Mouse (Mus musculus): ENCODE results near the gene Srrm2. TPM values are rescaled to one million over a fixed set of nuclear protein-coding genes. Genes with fewer than 3 reads are reported as not detected.

Gene Srrm2
- polyA plus RNA-seq, 1 experiment = 286 TPM

DNA sequence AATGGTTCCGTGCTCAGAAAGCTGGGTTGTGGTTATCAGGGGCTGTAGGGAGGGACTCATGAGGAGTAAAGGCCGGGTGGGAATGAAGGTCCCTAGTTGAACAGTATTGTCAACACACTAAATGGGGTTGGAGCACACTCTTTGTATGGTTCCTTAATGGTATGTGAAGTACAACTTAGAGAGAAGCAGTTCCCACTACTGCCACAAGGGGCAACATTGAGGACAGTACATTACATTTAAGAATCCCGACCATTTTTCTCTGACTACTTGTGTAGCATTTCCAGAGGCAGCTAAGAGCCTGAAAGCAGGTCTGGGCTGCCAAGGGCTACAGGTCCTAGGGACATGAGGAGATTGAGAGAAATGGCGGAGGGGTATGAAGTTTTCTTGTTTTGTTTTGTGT is 50.8 kb downstream of the Srrm2 start:
- Histone ChIP-seq H3K27ac (ENCODE audit: control insufficient read depth, insufficient read depth, low read depth, low read length) (no peak overlapping the region), H3K4me3 (ENCODE audit: control insufficient read depth, low read depth, low read length) (no peak overlapping the region), H3K36me3 (ENCODE audit: control insufficient read depth, insufficient read depth, low read length) (no peaks in the 10 kb centered on the region), H3K27me3 (ENCODE audit: control insufficient read depth, insufficient read depth, low read length) (no peaks in the 10 kb centered on the region), H3K4me1 (ENCODE audit: control insufficient read depth, insufficient read depth, low read length) (peaks cover 14% of the 10 kb centered on the region)
- peak; percentile 60; the same call in 1 of the 2 replicates for TF ChIP-seq CTCF (IDR thresholded peaks at IDR 0.05; ENCODE audit: control insufficient read depth, insufficient read depth, insufficient replicate concordance, low read depth, low read length)
- no peak for TF ChIP-seq POLR2A (IDR thresholded peaks at IDR 0.05; ENCODE audit: control insufficient read depth, low read depth, low read length)

- Histone ChIP-seq H3K27ac (ENCODE audit: control insufficient read depth, insufficient read depth, low read depth, low read length) (peak overlapping the region; percentile 16; the same call in 1 of the 2 replicates), H3K4me1 (ENCODE audit: control insufficient read depth, insufficient read depth, low read length) (peaks cover 14% of the 10 kb centered on the region), H3K4me3 (ENCODE audit: control insufficient read depth, low read depth, low read length) (peak overlapping the region; percentile 88), H3K36me3 (ENCODE audit: control insufficient read depth, insufficient read depth, low read length) (no peaks in the 10 kb centered on the region), H3K27me3 (ENCODE audit: control insufficient read depth, insufficient read depth, low read length) (no peaks in the 10 kb centered on the region)
- TF ChIP-seq POLR2A (IDR thresholded peaks at IDR 0.05; ENCODE audit: control insufficient read depth, low read depth, low read length) (no peak), CTCF (IDR thresholded peaks at IDR 0.05; ENCODE audit: control insufficient read depth, insufficient read depth, insufficient replicate concordance, low read depth, low read length) (peak; percentile 35; the same call in 1 of the 2 replicates)
These were observed 52.9 kb downstream of the Srrm2 start for GRCm38 (mm10) chr17:23843141-23843811.

- H3K36me3 ChIP-seq (ENCODE audit: control insufficient read depth, insufficient read depth, low read length) = no peaks in the 10 kb centered on the region
- peak within 1 kb of the TSS; percentile 88 for H3K4me3 ChIP-seq (ENCODE audit: control insufficient read depth, low read depth, low read length)
- H3K27me3 ChIP-seq (ENCODE audit: control insufficient read depth, insufficient read depth, low read length) = no peaks in the 10 kb centered on the region
- peak within 1 kb of the TSS; percentile 16; the same call in 1 of the 2 replicates for H3K27ac ChIP-seq (ENCODE audit: control insufficient read depth, insufficient read depth, low read depth, low read length)
- TF ChIP-seq POLR2A (IDR thresholded peaks at IDR 0.05; ENCODE audit: control insufficient read depth, low read depth, low read length) (no peak), CTCF (IDR thresholded peaks at IDR 0.05; ENCODE audit: control insufficient read depth, insufficient read depth, insufficient replicate concordance, low read depth, low read length) (peak; percentile 90)
- H3K4me1 ChIP-seq (ENCODE audit: control insufficient read depth, insufficient read depth, low read length) = peaks cover 14% of the 10 kb centered on the region
These were observed 53.5 kb downstream of the Srrm2 start, which contains the start of the genes Prss32 and Prss41 for GRCm38 (mm10) chr17:23843812-23844273. Prss32 (plus strand) TSS chr17:23843855. Prss41 (minus strand) TSS chr17:23844172.

- H3K4me3 ChIP-seq (ENCODE audit: control insufficient read depth, low read depth, low read length) = no peak overlapping the region
- TF ChIP-seq CTCF (IDR thresholded peaks at IDR 0.05; ENCODE audit: control insufficient read depth, insufficient read depth, insufficient replicate concordance, low read depth, low read length) (no peak), POLR2A (IDR thresholded peaks at IDR 0.05; ENCODE audit: control insufficient read depth, low read depth, low read length) (no peak)
- no peaks in the 10 kb centered on the region for H3K27me3 ChIP-seq (ENCODE audit: control insufficient read depth, insufficient read depth, low read length)
- no peaks in the 10 kb centered on the region for H3K36me3 ChIP-seq (ENCODE audit: control insufficient read depth, insufficient read depth, low read length)
- H3K27ac ChIP-seq (ENCODE audit: control insufficient read depth, insufficient read depth, low read depth, low read length) = no peak overlapping the region
- no peaks in the 10 kb centered on the region for H3K4me1 ChIP-seq (ENCODE audit: control insufficient read depth, insufficient read depth, low read length)
These were observed 59.7 kb downstream of the Srrm2 start for GRCm38 (mm10) chr17:23850028-23850427.

GRCm38 (mm10) chr17:23850853-23851749 is 60.8 kb downstream of the Srrm2 start:
- TF ChIP-seq POLR2A (IDR thresholded peaks at IDR 0.05; ENCODE audit: control insufficient read depth, low read depth, low read length) (no peak), CTCF (IDR thresholded peaks at IDR 0.05; ENCODE audit: control insufficient read depth, insufficient read depth, insufficient replicate concordance, low read depth, low read length) (peak; percentile 45; the same call in 1 of the 2 replicates)
- Histone ChIP-seq H3K27ac (ENCODE audit: control insufficient read depth, insufficient read depth, low read depth, low read length) (no peak overlapping the region), H3K36me3 (ENCODE audit: control insufficient read depth, insufficient read depth, low read length) (no peaks in the 10 kb centered on the region), H3K4me1 (ENCODE audit: control insufficient read depth, insufficient read depth, low read length) (no peaks in the 10 kb centered on the region), H3K4me3 (ENCODE audit: control insufficient read depth, low read depth, low read length) (no peak overlapping the region), H3K27me3 (ENCODE audit: control insufficient read depth, insufficient read depth, low read length) (no peaks in the 10 kb centered on the region)

GRCm38 (mm10) chr17:23853292-23853691 is 63.0 kb downstream of the Srrm2 start:
- no peaks in the 10 kb centered on the region for H3K4me1 ChIP-seq (ENCODE audit: control insufficient read depth, insufficient read depth, low read length)
- TF ChIP-seq POLR2A (IDR thresholded peaks at IDR 0.05; ENCODE audit: control insufficient read depth, low read depth, low read length) (no peak), CTCF (IDR thresholded peaks at IDR 0.05; ENCODE audit: control insufficient read depth, insufficient read depth, insufficient replicate concordance, low read depth, low read length) (peak; percentile 69; the same call in 1 of the 2 replicates)
- H3K36me3 ChIP-seq (ENCODE audit: control insufficient read depth, insufficient read depth, low read length) = no peaks in the 10 kb centered on the region
- H3K27me3 ChIP-seq (ENCODE audit: control insufficient read depth, insufficient read depth, low read length) = no peaks in the 10 kb centered on the region
- no peak overlapping the region for H3K27ac ChIP-seq (ENCODE audit: control insufficient read depth, insufficient read depth, low read depth, low read length)
- no peak overlapping the region for H3K4me3 ChIP-seq (ENCODE audit: control insufficient read depth, low read depth, low read length)
